Mouse (Mus musculus) lung, postnatal 14 days (tissue): ENCODE results near the gene E130308A19Rik.

Source experiments
- DNase-seq: peaks from one replicate; pipeline ENCODE4 v3.0.0; 2021

Gene E130308A19Rik

DNA sequence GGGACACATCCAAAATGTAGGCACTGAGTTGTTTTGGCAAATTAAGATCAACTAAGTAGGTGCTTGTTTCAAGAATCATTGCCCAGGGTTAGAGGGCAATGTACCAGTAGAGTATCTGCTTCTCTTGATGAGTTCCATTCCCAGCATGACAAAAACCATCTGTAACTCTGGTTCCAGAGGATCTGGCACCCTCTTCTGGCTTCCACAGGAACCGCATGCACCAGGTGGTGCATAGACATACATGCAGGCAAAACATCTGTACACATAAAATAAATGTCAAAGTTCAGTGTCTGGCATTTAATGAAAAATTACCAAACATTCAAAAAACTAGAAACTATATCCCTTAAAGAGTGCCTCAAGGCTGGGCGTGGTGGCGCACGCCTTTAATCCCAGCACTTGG, 113.3 kb downstream of the E130308A19Rik start:
- DNase-seq, result no peak

DNA sequence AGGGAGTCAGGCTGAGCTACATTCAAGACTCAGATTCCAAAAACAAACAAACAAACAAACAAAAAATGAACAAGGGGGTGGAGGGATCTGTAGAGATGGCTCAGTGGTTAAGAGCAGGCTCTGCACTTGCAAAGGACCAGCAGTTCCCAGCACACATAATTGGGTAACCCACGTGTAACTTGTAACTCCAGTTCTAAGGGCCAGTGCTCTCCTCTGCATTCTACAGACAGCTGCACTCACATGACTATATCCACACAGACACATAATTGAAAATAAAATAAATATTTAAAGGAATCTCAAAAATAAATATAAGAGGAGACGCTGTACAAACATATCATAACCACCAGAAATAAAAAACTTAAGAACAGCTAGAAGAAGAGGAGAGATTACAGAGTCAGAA, 113.9 kb downstream of the E130308A19Rik start:
- DNase-seq, result no peak

DNA sequence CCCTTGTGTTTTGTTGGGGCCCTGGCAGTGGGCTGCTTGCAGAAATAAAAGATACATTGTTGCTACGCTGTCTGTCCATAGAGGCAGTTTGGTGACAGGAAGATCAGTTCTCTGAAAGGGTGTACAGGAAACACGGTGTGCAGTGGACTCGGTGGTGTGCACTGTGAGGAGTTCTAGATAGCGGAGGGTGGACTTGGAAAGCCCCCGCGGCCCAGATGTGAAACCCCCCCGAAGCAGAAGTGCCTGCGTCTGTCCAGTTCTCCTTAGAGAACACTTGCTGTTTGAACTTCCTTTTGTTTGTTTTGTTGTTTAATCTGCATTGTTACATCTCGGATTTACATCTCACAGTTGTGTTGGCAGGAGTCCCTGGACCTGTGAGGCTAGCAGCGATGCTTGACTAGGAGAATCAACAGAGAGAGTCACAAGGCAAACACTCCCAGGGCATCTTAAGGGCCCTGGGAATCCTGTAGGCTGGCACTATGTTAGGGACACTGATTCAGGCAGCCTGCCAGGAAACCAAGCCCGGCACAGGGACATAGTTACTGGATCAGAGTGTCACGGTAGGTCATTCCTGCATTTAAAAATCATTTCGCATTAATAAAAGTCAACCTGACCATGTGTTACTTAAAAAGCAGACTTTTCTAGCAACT, 127.6 kb downstream of the E130308A19Rik start:
- peak; percentile 74 for DNase-seq

GRCm38 (mm10) chr4:59756332-59757082, 130.5 kb downstream of the E130308A19Rik start:
- peak; percentile 74 for DNase-seq

GRCm38 (mm10) chr4:59757452-59758435, 131.7 kb downstream of the E130308A19Rik start:
- DNase-seq, result no peak

- no peak for DNase-seq
These were observed 134.0 kb downstream of the E130308A19Rik start for GRCm38 (mm10) chr4:59760016-59760415.

DNA sequence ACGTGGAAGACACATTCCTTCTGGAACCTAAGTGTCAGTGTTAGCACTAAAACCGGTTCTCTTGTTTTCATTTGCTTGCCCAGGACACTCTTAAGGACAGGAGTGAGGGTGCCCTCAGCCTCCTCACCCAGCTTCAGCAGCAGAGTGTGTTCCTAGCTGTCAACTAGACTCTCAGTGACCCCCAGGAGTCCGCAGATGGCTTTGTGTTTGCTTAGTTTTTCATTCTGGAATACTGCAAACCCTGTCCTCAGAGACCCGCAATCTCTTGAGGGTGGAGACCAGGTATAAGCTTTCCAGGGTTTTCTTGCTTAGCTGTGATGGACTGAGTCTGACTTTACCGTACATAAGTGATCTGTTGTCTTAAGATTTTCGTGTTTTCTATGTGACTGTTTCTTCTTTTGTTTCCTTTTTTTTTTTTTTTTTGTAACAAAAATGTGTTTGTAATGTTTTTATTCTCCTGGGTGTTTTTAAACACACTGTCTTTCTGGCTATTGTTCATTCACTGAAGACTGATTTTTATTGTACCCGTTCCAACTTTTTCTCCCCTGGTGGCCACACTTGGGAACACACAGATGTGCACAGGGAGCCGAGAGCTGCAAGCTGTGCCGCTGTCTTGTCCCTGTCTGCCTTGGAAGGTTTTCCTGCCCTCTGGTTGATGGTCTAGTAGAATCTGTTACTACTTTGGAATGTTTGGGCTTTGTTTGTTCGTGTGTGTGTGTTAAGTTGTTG, 134.8 kb downstream of the E130308A19Rik start:
- DNase-seq, result peak; percentile 71

DNA sequence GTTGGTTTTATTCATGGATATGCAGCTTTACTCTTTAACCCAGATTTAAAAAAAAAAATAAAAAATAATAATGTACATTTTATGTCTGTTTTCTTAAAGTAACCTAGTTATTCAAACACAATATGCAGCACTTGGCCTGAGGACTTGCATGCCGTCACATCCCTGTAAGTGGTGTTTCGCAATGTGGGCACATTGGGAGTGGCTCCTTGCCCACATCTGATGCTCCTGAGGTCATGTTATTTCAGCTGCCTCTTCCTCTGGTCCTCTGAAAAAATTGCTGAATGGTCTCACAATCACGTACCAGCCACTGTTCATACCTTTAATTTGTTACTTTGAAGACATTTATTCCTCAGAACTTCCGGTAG, 135.3 kb downstream of the E130308A19Rik start:
- peak; percentile 61 for DNase-seq

DNA sequence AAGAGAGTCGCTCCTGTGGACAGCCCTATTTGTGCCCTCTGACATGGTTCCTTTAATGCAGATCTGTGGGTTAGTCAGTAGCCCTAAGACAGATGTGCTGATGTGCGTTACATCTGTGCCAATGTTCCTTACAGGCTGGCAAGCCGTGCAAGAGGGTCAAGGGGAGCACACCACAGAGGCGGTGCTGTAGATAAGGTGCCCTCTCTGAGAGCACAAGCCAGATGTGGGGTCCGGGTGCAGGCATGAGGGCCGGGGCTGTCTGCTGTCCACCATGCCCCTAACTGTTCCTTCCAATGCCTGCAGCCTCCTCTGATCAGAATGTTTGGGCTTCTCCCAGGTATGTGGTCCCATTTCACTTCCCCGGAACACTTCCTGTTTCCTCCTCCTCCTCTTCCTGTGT, 138.9 kb downstream of the E130308A19Rik start:
- no peak for DNase-seq

DNA sequence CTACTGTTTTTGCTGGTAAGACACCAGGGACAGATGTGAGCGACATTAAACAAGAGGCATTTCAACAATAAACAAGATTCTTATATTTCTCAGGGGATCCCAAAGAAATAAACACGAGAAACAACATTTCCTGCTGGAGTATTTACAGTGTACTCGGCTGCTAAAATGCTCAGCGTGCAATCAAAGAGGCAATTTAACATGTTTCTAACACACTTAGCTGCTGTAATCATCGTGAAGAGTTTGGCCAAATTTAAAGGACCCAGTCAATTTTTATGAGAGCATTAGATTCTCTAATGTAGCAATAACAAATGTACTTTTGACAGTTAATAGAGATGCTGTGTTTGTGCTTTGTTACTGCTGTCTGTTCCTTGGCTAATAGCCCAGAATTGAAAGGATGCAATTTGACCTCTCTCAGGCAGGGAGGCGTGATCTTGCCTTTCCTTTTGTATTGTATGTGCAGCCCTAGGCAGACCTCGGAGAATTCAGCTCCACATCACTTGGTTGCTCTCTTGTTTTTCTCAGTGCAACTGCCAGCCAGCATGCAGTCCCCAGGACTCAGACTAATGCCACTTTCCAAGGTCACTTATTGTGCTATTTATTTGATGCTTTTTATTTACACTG, 139.5 kb downstream of the E130308A19Rik start:
- DNase-seq, result no peak

DNA sequence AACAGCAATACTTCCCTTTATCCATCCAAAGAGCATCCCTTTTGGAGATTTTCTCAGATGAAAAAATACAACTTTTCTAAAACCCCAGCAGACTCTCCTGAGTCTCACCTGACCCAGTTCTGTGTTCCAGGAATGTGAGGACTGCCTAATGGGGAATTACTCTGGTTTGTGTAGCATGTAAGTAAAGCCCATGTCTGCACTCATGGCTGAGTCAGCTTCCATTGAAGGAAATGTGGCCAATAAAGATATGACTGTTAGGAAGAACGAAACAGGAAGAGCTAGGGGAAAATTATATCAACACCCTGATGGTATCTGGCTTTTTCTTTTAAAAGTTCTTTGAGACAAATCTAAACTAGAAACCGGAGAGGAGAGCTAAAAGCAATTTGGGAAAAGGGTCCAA, 141.7 kb downstream of the E130308A19Rik start:
- DNase-seq, result no peak

GRCm38 (mm10) chr4:59772171-59772879, 146.3 kb downstream of the E130308A19Rik start:
- no peak for DNase-seq

DNA sequence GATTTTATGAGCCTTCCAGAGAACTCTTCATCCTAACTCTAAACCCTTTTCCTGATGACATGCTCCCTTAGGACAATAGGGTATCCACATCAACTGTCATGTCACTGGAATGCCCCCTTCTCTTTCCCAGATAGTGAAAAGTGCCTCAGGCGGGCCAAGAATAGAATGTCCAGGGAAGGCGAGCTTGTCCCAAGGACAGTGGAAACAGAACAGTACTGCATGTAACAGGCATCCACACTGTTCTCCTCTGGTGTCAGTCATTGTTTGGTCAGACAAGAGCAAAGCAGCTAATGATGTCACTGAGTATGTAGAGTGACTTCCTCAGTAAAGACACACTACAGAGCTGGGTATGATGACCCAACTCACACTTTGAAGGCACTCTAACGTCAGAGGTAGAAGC, 151.8 kb downstream of the E130308A19Rik start:
- DNase-seq, result no peak

DNA sequence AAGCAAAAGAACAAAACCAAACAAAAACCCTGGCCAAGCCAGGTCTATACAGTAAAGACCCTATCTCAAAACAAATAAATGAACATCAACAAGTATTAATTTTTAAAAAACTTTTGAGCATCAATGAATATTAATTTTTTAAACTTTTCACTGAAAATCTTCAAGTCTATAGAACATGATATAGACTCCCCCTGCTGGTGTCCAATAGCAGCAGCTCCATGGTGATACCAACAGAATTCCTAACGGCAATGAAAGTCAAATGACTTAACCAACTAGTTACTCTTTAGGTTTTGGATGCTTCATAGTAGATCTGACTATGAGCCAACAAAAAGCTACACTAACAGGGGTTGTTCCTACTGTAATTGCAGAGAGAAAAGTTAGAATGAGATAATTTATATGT, 154.6 kb downstream of the E130308A19Rik start:
- peak; percentile 21 for DNase-seq

DNA sequence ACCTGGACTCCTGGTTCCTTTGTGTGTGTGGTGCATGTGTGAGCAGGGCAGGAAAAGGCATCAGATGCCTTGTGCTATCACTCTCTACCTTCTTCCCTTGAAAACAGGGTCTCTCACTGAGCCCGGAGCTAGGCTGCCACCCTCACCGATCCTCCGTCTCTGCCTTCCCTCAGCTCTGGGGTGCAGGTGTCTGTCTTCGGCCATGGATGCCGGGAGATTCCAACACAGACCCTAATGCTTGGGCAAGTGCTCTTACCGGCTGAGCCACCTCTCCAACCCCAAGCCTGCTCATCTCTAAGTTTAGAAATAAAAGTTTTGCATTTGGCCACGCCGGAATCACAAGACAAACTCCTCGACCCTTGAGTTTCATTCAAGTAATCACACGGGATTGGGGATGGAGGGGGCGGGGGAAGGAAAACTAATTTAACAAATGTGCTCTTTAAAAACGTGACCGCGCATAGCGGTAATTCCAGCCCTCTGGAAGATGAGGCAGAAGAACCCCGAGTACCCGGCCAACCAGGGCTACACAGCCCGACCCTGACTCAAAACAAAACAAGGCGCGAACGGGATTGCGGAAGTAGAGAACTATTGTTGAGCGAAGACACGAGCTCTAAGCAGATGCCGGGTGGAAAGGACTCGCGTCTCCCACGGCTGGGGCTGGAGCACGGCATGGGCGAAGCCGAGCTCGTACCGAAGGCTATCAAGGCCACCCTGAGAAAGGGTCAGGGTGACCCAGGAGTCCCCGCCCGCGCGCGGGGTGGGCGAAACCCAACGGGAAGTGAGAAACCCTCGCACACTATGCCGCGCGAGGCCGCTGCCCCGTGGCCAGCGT, 157.1 kb downstream of the E130308A19Rik start:
- DNase-seq, result no peak

DNA sequence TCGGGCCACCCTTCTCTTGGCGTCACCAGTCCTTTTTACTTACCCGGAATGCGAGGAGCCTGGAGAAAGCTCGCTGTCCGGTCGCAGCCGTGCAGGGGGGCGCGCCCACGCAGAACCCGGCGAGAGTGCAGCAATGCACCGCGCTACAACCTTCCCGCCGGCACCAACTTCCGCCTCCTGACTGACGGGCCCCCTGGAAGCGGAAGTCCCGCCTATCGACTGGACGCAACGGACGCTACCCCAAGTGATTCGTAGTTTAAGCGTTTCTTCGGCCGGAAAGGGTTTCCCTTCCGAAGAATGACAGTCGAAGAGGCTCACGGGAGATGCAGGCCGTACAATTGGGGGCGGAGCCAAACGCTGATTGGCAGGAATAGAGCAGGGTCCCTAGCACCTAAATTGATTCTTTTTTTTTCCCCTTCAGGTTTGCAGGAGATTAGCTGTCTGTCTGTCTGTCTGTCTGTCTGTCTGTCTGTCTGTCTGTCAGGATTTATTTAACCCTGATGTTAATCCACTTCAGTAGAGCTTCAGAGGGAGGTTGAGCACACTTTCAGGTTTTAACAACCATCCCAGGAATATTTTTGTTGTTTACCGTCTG, 157.8 kb downstream of the E130308A19Rik start:
- peak; percentile 95 for DNase-seq

DNA sequence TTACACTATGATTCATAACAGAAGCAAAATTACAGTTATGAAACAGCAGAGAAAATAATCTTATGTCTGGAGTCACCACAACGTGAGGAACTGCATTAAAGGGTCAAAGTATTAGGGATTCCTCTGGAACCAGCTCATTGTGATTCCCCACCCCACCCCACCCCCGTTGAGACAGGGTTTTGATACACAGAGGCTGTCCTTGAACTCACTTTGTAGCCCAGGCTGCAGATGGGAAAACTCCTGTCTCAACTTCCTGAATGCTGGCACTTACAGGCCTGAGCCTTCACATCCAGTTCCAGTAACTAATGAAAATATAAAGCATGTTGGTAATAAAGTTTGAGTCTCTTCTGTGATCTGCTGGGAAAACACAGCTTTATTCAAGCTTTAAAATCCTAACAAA, 159.4 kb downstream of the E130308A19Rik start:
- DNase-seq, result no peak

GRCm38 (mm10) chr4:59786661-59787060, 160.7 kb downstream of the E130308A19Rik start:
- peak; percentile 90 for DNase-seq

DNA sequence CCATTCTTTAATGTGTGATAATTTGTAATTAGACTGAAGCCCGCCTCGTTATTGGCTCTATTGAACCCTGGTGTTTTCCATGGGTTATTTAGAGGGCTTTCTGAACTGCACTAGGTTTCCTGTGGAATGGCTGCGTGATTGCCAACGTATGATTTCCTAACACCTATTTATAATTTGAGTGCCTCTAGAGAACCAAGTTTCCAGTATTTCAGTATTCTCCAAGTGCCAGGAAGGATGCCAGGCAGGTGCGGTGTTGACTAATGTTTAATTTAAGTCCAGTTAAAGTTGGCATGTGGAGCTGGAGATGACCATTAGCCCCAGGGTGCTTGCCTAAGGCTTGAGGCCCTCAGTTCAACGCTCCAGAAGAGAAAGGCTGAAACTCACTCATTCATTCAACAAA, 161.1 kb downstream of the E130308A19Rik start:
- peak; percentile 53 for DNase-seq

GRCm38 (mm10) chr4:59789015-59789414, 163.0 kb downstream of the E130308A19Rik start:
- DNase-seq, result no peak
